Mouse (Mus musculus) thymus, adult 2 months (tissue): ENCODE measurements around the gene Snx3. TPM values are rescaled to one million over a fixed set of nuclear protein-coding genes. Genes with fewer than 3 reads are reported as not detected.

Experiments
- DNase-seq: peaks from one replicate; pipeline ENCODE4 v3.0.0; 2021
- H3K27ac ChIP-seq: fragments of 200-500 bp; 2 replicates; pipeline ENCODE4 v1.5.1; 2012; ENCODE audit warnings: low read length, control low read depth; ENCODE audit not compliant: control insufficient read depth, insufficient read depth
- H3K27me3 ChIP-seq: fragments of 200-500 bp; 2 replicates; pipeline ENCODE4 v1.6.1; 2012; ENCODE audit warnings: mild to moderate bottlenecking, low read length, moderate library complexity, mixed read lengths; ENCODE audit not compliant: control insufficient read depth, insufficient read depth
- H3K36me3 ChIP-seq: fragments of 200-500 bp; 2 replicates; pipeline ENCODE4 v1.6.1; 2012; ENCODE audit warnings: mild to moderate bottlenecking, low read length, moderate library complexity; ENCODE audit not compliant: control insufficient read depth, insufficient read depth
- H3K4me1 ChIP-seq: fragments of 200-500 bp; replicated peaks from 2 replicates; pipeline ENCODE4 v1.6.1; 2012; ENCODE audit warnings: low read length; ENCODE audit not compliant: control insufficient read depth, insufficient read depth
- H3K4me3 ChIP-seq: fragments of 200-500 bp; 2 replicates; pipeline ENCODE4 v1.5.1; 2012; ENCODE audit warnings: mild to moderate bottlenecking, low read length, control low read depth, moderate library complexity; ENCODE audit not compliant: control insufficient read depth, insufficient read depth
- CTCF ChIP-seq: fragments of 200-500 bp; IDR thresholded peaks from 2 replicates; pipeline ENCODE4 v1.5.1; 2012; ENCODE audit warnings: mild to moderate bottlenecking, control low read depth, low read length, moderate library complexity, borderline replicate concordance; ENCODE audit not compliant: control insufficient read depth, poor library complexity, insufficient read depth; ENCODE audit errors: extremely low read depth
- POLR2A ChIP-seq: fragments of 200-500 bp; IDR thresholded peaks from 2 replicates; pipeline ENCODE4 v1.6.1; 2012; ENCODE audit warnings: mild to moderate bottlenecking, low read length, control low read depth, moderate library complexity; ENCODE audit not compliant: control insufficient read depth, poor library complexity, insufficient read depth; ENCODE audit errors: extremely low read depth
- WGBS: fragments of 180-500 bp; shearing (Covaris S2); methylation state at CpG from one replicate; pipeline ENCODE4 v1.1.7; 2018; 5-methylcytosine and 5-hydroxymethylcytosine counted together
- polyA plus RNA-seq: library from polyadenylated mRNA; depleted of rRNA; stranded (reverse); fragments of >200 nt; gene quantifications from 2 replicates; pipeline ENCODE4 v1.2.3, GENCODE M21; 2012

Snx3 gene
- polyA plus RNA-seq, 1 experiment = 380 TPM

- Histone ChIP-seq H3K27me3 (no peaks in the 10 kb centered on the region), H3K27ac (no peak overlapping the region), H3K36me3 (no peaks in the 10 kb centered on the region), H3K4me1 (no peaks in the 10 kb centered on the region), H3K4me3 (no peak overlapping the region)
- no peak for DNase-seq
- TF ChIP-seq CTCF (no peak), POLR2A (no peak)
- WGBS = 85% methylated on average over 6 of the region's 6 CpGs
Observed at GRCm38 (mm10) chr10:42545707-42546503, 44.1 kb downstream of the Snx3 start.

- no peaks in the 10 kb centered on the region for H3K36me3 ChIP-seq
- H3K4me1 ChIP-seq = no peaks in the 10 kb centered on the region
- no peaks in the 10 kb centered on the region for H3K27me3 ChIP-seq
- 95% methylated on average over 3 of the region's 3 CpGs for WGBS
- DNase-seq = no peak
- no peak overlapping the region for H3K27ac ChIP-seq
- H3K4me3 ChIP-seq = no peak overlapping the region
- TF ChIP-seq CTCF = no peak
Observed at GRCm38 (mm10) chr10:42546507-42546906, 44.7 kb downstream of the Snx3 start.

DNA sequence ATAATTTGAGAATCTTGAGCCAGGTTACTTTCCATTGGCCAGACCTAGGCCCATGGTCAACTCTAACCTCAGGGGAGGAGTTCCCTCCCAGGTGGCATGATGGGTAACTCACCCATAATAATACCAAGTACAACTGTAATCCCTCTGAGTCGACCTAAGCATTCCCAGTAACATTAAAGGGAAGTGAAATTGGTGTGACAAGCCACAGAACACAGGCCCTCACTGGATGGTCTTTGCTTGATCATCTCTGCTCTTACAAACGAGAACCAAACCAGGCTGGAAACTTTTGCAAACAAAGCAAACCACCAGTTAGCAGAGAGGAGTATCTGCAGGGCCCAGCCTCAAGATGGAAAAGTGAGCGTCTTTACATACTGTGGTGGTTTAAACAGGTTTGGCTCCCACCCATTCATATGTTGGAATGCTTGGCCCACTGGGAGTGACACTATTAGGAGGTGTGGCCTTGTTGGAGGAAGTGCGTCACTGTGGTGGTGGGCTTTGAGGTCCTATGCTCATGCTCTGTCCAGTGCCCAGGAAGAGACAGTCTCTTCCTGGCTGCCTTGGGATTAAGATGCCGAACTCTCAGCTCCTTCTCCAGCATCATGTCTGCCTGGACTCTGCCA, 57.9 kb downstream of the Snx3 start:
- H3K27me3 ChIP-seq = peaks cover 3% of the 10 kb centered on the region
- TF ChIP-seq CTCF (no peak), POLR2A (no peak)
- WGBS = 68% methylated on average over 5 of the region's 5 CpGs
- no peaks in the 10 kb centered on the region for H3K4me1 ChIP-seq
- no peak overlapping the region for H3K4me3 ChIP-seq
- no peak for DNase-seq
- no peaks in the 10 kb centered on the region for H3K36me3 ChIP-seq
- no peak overlapping the region for H3K27ac ChIP-seq

GRCm38 (mm10) chr10:42562272-42562671, 60.4 kb downstream of the Snx3 start:
- no peaks in the 10 kb centered on the region for H3K4me1 ChIP-seq
- 7% methylated on average over 12 of the region's 12 CpGs for WGBS

GRCm38 (mm10) chr10:42572567-42572966, 70.7 kb downstream of the Snx3 start:
- 5% methylated on average over 20 of the region's 20 CpGs for whole genome bisulfite sequencing
- Histone ChIP-seq H3K27me3 (peaks cover 24% of the 10 kb centered on the region), H3K36me3 (no peaks in the 10 kb centered on the region), H3K4me1 (no peaks in the 10 kb centered on the region), H3K27ac (no peak overlapping the region), H3K4me3 (no peak overlapping the region)
- TF ChIP-seq CTCF (no peak), POLR2A (no peak)
- DNase-seq = no peak

More at GRCm38 (mm10) chr10:42562272-42562671, 60.4 kb downstream of the Snx3 start:
- Histone ChIP-seq H3K27ac (no peak overlapping the region), H3K27me3 (peaks cover 3% of the 10 kb centered on the region), H3K4me3 (no peak overlapping the region), H3K36me3 (no peaks in the 10 kb centered on the region)
- no peak for TF ChIP-seq POLR2A
- no peak for TF ChIP-seq CTCF
- no peak for DNase-seq

GRCm38 (mm10) chr10:42572971-42573370, 71.1 kb downstream of the Snx3 start:
- WGBS = 10% methylated on average over 15 of the region's 15 CpGs
- DNase-seq = no peak
- no peak overlapping the region for H3K4me3 ChIP-seq
- H3K27me3 ChIP-seq = peaks cover 24% of the 10 kb centered on the region
- H3K36me3 ChIP-seq = no peaks in the 10 kb centered on the region
- no peak overlapping the region for H3K27ac ChIP-seq
- H3K4me1 ChIP-seq = no peaks in the 10 kb centered on the region
- TF ChIP-seq POLR2A (no peak), CTCF (no peak)

GRCm38 (mm10) chr10:42574639-42575038, 72.8 kb downstream of the Snx3 start:
- Histone ChIP-seq H3K27ac (no peak overlapping the region), H3K27me3 (peaks cover 26% of the 10 kb centered on the region), H3K36me3 (no peaks in the 10 kb centered on the region), H3K4me3 (no peak overlapping the region), H3K4me1 (no peaks in the 10 kb centered on the region)
- 14% methylated on average over 10 of the region's 10 CpGs for WGBS
- DNase-seq = no peak
- TF ChIP-seq POLR2A (no peak), CTCF (no peak)
